Mouse (Mus musculus): ENCODE measurements around the gene Upf1.

Upf1 gene

GRCm38 (mm10) chr8:70327512-70327911, 25.6 kb downstream of the Upf1 start:
- DNase-seq (ENCODE audit: low read depth, low spot score), result no peak

- DNase-seq (ENCODE audit: low read depth, low spot score), result no peak
Observed at GRCm38 (mm10) chr8:70323716-70324115, 29.4 kb downstream of the Upf1 start.

GRCm38 (mm10) chr8:70317872-70318271, 35.2 kb downstream of the Upf1 start:
- DNase-seq (ENCODE audit: low read depth, low spot score), result no peak

- peak; percentile 62 for DNase-seq (ENCODE audit: low read depth, low spot score)
Observed at GRCm38 (mm10) chr8:70316511-70317504, 36.3 kb downstream of the Upf1 start.

GRCm38 (mm10) chr8:70315624-70316510, 37.2 kb downstream of the Upf1 start, which contains the start of gene Cers1:
Gene Cers1 (plus strand): TSS chr8:70315775.
- DNase-seq (ENCODE audit: low read depth, low spot score), result no peak

- DNase-seq (ENCODE audit: low read depth, low spot score), result no peak
Observed at GRCm38 (mm10) chr8:70313399-70313798, 39.7 kb downstream of the Upf1 start.

GRCm38 (mm10) chr8:70309311-70309710, 43.8 kb downstream of the Upf1 start:
- no peak for DNase-seq (ENCODE audit: low read depth, low spot score)

GRCm38 (mm10) chr8:70302901-70303300, 50.2 kb downstream of the Upf1 start:
- DNase-seq (ENCODE audit: low read depth, low spot score), result no peak

- DNase-seq (ENCODE audit: low read depth, low spot score), result peak; percentile 91
Observed at GRCm38 (mm10) chr8:70302358-70302890, 50.7 kb downstream of the Upf1 start, which contains the start of the genes Ddx49 and Cope. Gene Ddx49 (minus strand): TSS chr8:70302489. Gene Cope (plus strand): TSS chr8:70302518.

- no peak for DNase-seq (ENCODE audit: low read depth, low spot score)
Observed at GRCm38 (mm10) chr8:70300881-70301280, 52.2 kb downstream of the Upf1 start.

GRCm38 (mm10) chr8:70293988-70294405, 59.1 kb downstream of the Upf1 start:
- no peak for DNase-seq (ENCODE audit: low read depth, low spot score)

GRCm38 (mm10) chr8:70286737-70287136, 66.3 kb downstream of the Upf1 start:
- no peak for DNase-seq (ENCODE audit: low read depth, low spot score)

- DNase-seq (ENCODE audit: low read depth, low spot score), result no peak
Observed at GRCm38 (mm10) chr8:70285304-70285703, 67.8 kb downstream of the Upf1 start.

- no peak for DNase-seq (ENCODE audit: low read depth, low spot score)
Observed at GRCm38 (mm10) chr8:70284421-70284820, 68.7 kb downstream of the Upf1 start.

- no peak for DNase-seq (ENCODE audit: low read depth, low spot score)
Observed at GRCm38 (mm10) chr8:70283136-70284077, 69.7 kb downstream of the Upf1 start.

- peak; percentile 97 for DNase-seq (ENCODE audit: low read depth, low spot score)
Observed at GRCm38 (mm10) chr8:70282603-70283135, 70.4 kb downstream of the Upf1 start, which contains the start of gene Homer3. Gene Homer3 (plus strand): TSS chr8:70282827.

All from WW6 (cell line).